Mouse (Mus musculus) midbrain, postnatal 0 days (tissue): Measurements from ENCODE around the gene Pdzrn3. TPM values are rescaled to one million over a fixed set of nuclear protein-coding genes. Genes with fewer than 3 reads are reported as not detected.

Experiments used
- ATAC-seq: fragments of 200-750 bp; cut with Nextera tagmentation; 2 replicates; pipeline ENCODE4 v1.8.0; 2017; ENCODE audit warnings: moderate number of reproducible peaks, mild to moderate bottlenecking, moderate TSS enrichment, moderate library complexity; ENCODE audit not compliant: low FRiP score
- DNase-seq: peaks from one replicate; pipeline ENCODE4 v3.0.0-alpha.2; 2015; ENCODE audit warnings: low spot score
- H3K27ac ChIP-seq: fragments of 300-500 bp; sonication (generic); 2 replicates; pipeline ENCODE4 v1.5.1; 2014; ENCODE audit warnings: low read depth, mild to moderate bottlenecking, low read length, mixed read lengths
- H3K27me3 ChIP-seq: fragments of 300-500 bp; sonication (generic); 2 replicates; pipeline ENCODE4 v1.6.1; 2014; ENCODE audit warnings: low read length, control low read depth, mixed read lengths; ENCODE audit not compliant: insufficient read depth
- H3K36me3 ChIP-seq: fragments of 300-500 bp; sonication (generic); 2 replicates; pipeline ENCODE4 v1.6.1; 2014; ENCODE audit warnings: low read length, control low read depth, mixed read lengths; ENCODE audit not compliant: insufficient read depth
- H3K4me1 ChIP-seq: fragments of 300-500 bp; sonication (generic); 2 replicates; pipeline ENCODE4 v1.6.1; 2014; ENCODE audit warnings: mild to moderate bottlenecking, control low read depth, antibody characterized with exemption, low read length, mixed read lengths; ENCODE audit not compliant: insufficient read depth
- H3K4me2 ChIP-seq: fragments of 300-500 bp; sonication (generic); 2 replicates; pipeline ENCODE4 v1.6.1; 2014; ENCODE audit warnings: low read depth, mild to moderate bottlenecking, low read length, mixed read lengths; ENCODE audit not compliant: poor library complexity, severe bottlenecking
- H3K4me3 ChIP-seq: fragments of 300-500 bp; sonication (generic); 2 replicates; pipeline ENCODE4 v1.5.1; 2014; ENCODE audit warnings: low read depth, mild to moderate bottlenecking, low read length, moderate library complexity
- H3K9ac ChIP-seq: fragments of 300-500 bp; sonication (generic); replicated peaks from 2 replicates; pipeline ENCODE4 v1.6.1; 2014; ENCODE audit warnings: mild to moderate bottlenecking, low read length, moderate library complexity, mixed read lengths; ENCODE audit not compliant: poor library complexity, severe bottlenecking
- H3K9me3 ChIP-seq: fragments of 300-500 bp; sonication (generic); 2 replicates; pipeline ENCODE4 v1.6.1; 2016; ENCODE audit warnings: low read length, control low read depth
- CTCF ChIP-seq: IDR thresholded peaks from 2 replicates; pipeline ENCODE4 v1.5.1; 2016; ENCODE audit warnings: antibody characterized with exemption, mild to moderate bottlenecking
- WGBS: fragments of 180-500 bp; shearing (Covaris S2); extraction: QIAGEN DNeasy Blood & Tissue Kit; methylation state at CpG from one replicate; pipeline ENCODE4 v1.1.7; 2014; 5-methylcytosine and 5-hydroxymethylcytosine counted together
- polyA plus RNA-seq: library from polyadenylated mRNA; unstranded; fragments of >200 nt; fragmentation: Nextera tagmentation; extraction: Ambion mirVana; gene quantifications from 2 replicates; pipeline ENCODE4 v1.2.1, GENCODE M21; 2015
- total RNA-seq: library from RNA; depleted of rRNA; stranded (reverse); fragments of >200 nt; gene quantifications from 2 replicates; pipeline ENCODE4 v1.2.3, GENCODE M21; 2014

Gene Pdzrn3
- total and polyA plus RNA-seq, 2 experiments from 2014 or later: 10.8 to 27.2 TPM

DNA sequence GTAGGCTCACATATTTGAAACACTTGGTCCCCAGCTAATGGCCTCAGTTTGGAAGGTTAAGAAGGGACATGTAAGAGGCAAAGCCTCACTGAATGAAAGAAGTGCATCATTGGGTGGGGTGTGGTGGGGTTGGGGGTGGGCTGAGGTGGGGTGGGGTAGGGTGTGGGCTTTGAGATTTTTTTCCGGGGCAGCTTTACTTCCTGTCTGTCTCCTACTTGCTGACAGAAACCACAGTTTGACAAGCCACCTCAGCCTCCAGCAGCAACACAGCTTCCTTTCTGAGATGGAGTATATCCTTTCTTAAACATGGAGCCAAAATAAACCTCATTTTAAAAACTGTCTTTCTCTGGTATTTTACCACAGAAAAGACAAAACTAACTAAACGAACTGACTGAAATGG lies 87.5 kb downstream of the Pdzrn3 start:
- Histone ChIP-seq H3K27ac (no peak overlapping the region), H3K27me3 (no peaks in the 10 kb centered on the region), H3K4me2 (no peak overlapping the region), H3K36me3 (no peaks in the 10 kb centered on the region), H3K9me3 (no peaks in the 10 kb centered on the region), H3K4me1 (no peaks in the 10 kb centered on the region), H3K9ac (no peak overlapping the region), H3K4me3 (no peak overlapping the region)
- no peak for TF ChIP-seq CTCF
- ATAC-seq (no peak), DNase-seq (no peak)
- WGBS: 58% methylated on average over 2 of the region's 2 CpGs

DNA sequence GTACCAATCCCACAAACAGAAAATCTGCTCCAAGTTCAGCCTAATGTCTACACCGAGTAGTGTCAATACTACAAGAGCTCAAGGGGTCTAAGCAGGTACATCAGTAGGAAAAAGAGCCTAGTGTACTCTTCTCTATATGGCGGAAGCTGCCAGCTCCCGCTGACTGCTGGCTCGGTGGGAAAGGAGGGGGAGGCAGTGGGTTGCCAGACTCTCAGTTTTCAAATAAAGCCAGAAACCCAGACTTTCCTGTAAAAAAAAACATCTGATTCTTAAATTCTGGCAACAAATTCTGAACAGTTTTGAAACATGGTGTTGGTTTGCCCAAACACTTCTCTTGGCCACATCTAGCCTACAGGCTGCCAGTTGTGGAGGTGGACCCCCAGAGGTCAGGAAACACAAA lies 88.3 kb downstream of the Pdzrn3 start:
- Histone ChIP-seq H3K36me3 (no peaks in the 10 kb centered on the region), H3K27me3 (no peaks in the 10 kb centered on the region), H3K4me1 (no peaks in the 10 kb centered on the region), H3K4me3 (no peak overlapping the region), H3K27ac (no peak overlapping the region), H3K4me2 (no peak overlapping the region), H3K9me3 (no peaks in the 10 kb centered on the region), H3K9ac (no peak overlapping the region)
- ATAC-seq (no peak), DNase-seq (no peak)
- WGBS: 76% methylated on average over 4 of the region's 4 CpGs
- no peak for TF ChIP-seq CTCF

DNA sequence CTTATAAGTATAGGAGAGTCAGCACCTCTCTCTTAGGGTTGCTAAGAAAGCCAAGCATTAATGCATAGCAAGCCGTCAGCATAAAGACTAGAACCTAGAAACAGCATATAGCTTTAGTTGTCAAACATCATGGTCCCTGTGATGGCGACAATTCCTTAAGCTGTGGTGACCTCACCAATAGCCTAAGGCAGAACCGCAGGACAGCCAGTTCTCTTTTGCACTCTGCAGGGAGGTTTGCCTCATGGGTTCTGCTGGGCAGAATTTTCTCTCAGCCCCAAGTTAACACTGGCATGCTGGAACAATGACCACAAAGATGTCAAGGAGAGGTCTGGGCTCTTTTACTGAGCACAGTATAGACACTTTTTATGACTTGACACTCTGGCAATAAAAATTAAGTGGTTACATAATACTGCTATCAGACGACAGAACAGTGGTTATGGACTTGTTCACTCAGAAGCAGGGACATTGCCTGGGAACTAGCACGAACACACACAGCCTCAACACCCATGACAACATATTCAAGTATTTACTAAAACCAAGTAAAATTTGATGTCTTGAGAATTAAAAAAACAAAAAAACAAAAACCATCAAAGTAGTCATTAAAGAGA lies 90.0 kb downstream of the Pdzrn3 start:
- DNase-seq (no peak), ATAC-seq (no peak)
- H3K27me3 ChIP-seq: no peaks in the 10 kb centered on the region
- WGBS: 87% methylated on average over 5 of the region's 5 CpGs
- H3K4me2 ChIP-seq: no peak overlapping the region
- no peaks in the 10 kb centered on the region for H3K4me1 ChIP-seq
- H3K9ac ChIP-seq: no peak overlapping the region
- no peak overlapping the region for H3K27ac ChIP-seq
- no peak for TF ChIP-seq CTCF
- H3K4me3 ChIP-seq: no peak overlapping the region
- H3K36me3 ChIP-seq: no peaks in the 10 kb centered on the region
- H3K9me3 ChIP-seq: no peaks in the 10 kb centered on the region

DNA sequence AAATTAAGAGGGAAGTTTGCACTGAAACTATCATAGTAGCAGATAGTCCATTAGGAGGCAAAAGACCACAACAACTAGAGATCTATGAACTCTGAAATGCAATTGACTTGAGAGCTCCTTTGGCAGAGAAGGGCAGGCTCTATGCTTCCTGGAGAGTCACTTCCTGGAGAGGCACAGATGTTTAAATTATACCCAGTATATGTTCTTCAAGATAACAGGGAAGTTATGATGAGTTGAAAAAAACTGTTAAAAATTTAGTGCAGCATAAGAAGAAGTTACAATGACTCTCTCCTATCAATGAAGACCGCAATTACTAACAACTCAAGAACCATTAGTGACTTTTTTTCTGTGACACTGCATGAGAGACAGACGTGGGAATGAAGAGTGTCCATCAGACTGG lies 90.6 kb downstream of the Pdzrn3 start:
- DNase-seq (no peak), ATAC-seq (no peak)
- WGBS: 90% methylated on average over 2 of the region's 2 CpGs
- no peak overlapping the region for H3K9ac ChIP-seq
- H3K36me3 ChIP-seq: no peaks in the 10 kb centered on the region
- TF ChIP-seq CTCF: no peak
- H3K4me1 ChIP-seq: no peaks in the 10 kb centered on the region
- no peak overlapping the region for H3K4me2 ChIP-seq
- no peaks in the 10 kb centered on the region for H3K9me3 ChIP-seq
- no peak overlapping the region for H3K4me3 ChIP-seq
- no peaks in the 10 kb centered on the region for H3K27me3 ChIP-seq
- no peak overlapping the region for H3K27ac ChIP-seq

DNA sequence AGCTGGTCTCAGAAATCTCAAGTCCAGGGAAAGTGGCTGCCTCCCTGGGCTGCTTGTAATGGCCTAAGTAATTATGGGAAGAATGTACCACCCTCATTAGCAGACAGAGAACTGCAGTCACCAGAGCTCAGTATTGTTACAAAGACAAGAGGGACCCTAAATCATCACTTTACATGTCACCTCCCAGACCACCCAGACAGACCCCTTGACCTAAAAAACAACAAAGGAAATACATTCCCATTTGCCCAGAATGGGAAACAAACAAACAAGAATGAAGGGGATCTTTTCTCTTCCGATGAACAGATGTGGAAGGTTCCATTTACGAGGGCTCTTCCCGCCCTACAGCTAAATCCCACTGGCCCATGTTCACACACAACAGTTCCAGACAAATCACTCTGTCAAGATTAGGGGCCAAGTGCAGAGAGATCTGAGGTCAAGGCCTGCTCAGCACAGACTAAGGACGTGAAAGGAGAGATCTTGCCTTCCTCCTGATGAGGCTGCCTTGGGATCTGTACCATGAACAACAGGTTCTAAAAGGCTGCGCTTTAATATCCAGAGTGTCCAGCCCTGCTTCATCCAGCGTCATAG lies 93.2 kb downstream of the Pdzrn3 start:
- WGBS: 72% methylated on average over 6 of the region's 6 CpGs
- no peak for ATAC-seq
- no peak overlapping the region for H3K9ac ChIP-seq
- H3K4me3 ChIP-seq: no peak overlapping the region
- no peak for DNase-seq
- TF ChIP-seq CTCF: no peak
- H3K4me1 ChIP-seq: peaks cover 11% of the 10 kb centered on the region
- H3K27me3 ChIP-seq: no peaks in the 10 kb centered on the region
- H3K36me3 ChIP-seq: no peaks in the 10 kb centered on the region
- no peak overlapping the region for H3K4me2 ChIP-seq
- no peak overlapping the region for H3K27ac ChIP-seq
- no peaks in the 10 kb centered on the region for H3K9me3 ChIP-seq

DNA sequence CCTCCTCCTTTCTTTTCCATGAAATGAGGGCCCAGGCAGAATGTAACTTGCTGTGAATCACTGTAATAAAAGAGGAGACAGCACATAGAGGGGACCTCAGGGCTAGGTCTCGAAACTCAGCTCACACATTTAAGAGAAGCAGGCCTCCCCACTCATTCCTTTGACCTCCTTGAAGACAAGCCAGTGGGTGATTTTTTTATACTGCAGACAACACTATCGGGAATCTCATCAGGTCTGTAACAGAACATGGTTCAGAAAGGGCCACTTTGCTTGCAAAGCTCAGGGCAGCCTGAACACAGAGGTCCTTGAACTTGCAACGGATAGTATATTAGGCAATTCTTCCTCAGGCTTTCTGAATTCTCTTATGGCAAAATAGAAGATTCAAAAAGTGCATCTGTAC lies 93.8 kb downstream of the Pdzrn3 start:
- Histone ChIP-seq H3K27ac (no peak overlapping the region), H3K9me3 (no peaks in the 10 kb centered on the region), H3K4me3 (no peak overlapping the region), H3K4me1 (peaks cover 11% of the 10 kb centered on the region), H3K36me3 (no peaks in the 10 kb centered on the region), H3K4me2 (no peak overlapping the region), H3K27me3 (no peaks in the 10 kb centered on the region), H3K9ac (no peak overlapping the region)
- ATAC-seq: no peak
- TF ChIP-seq CTCF: no peak
- WGBS: 67% methylated on average over 3 of the region's 3 CpGs
- no peak for DNase-seq
